Mouse (Mus musculus): ENCODE data around the gene Kprp. TPM values are rescaled to one million over a fixed set of nuclear protein-coding genes. Genes with fewer than 3 reads are reported as not detected.

The Kprp gene
- not detected for polyA plus RNA-seq (2017; shearing (Covaris generic))

GRCm38 (mm10) chr3:92827108-92827507 lies at the start of gene Kprp:
Gene Kprp (minus strand): TSS chr3:92827247.

GRCm38 (mm10) chr3:92870116-92870515 lies 43.1 kb upstream of the Kprp start, which contains the start of gene 2310050C09Rik:
Gene 2310050C09Rik (minus strand): TSS chr3:92870216.

GRCm38 (mm10) chr3:92851186-92851585 lies 24.1 kb upstream of the Kprp start, which contains the start of gene Lce1l:
Gene Lce1l (minus strand): TSS chr3:92851286.

GRCm38 (mm10) chr3:92807791-92808190 lies 19.3 kb downstream of the Kprp start, which contains the start of gene Lce1k:
Gene Lce1k (minus strand): TSS chr3:92807891.

GRCm38 (mm10) chr3:92790414-92790813 lies 36.6 kb downstream of the Kprp start, which contains the start of gene Lce1j:
Gene Lce1j (minus strand): TSS chr3:92790514.

GRCm38 (mm10) chr3:92778799-92779198 lies 48.2 kb downstream of the Kprp start, which contains the start of gene Lce1i:
Gene Lce1i (minus strand): TSS chr3:92778899.

Other genes with a start within 250 kb of the Kprp start
- not detected for gene Smcp, start 238.2 kb downstream of the Kprp start, polyA plus RNA-seq (2017; shearing (Covaris generic))
- gene 2210017I01Rik, start 219.8 kb downstream of the Kprp start, polyA plus RNA-seq (2017; shearing (Covaris generic)), result not detected
- gene Lce6a, start 205.6 kb downstream of the Kprp start, polyA plus RNA-seq (2017; shearing (Covaris generic)), result not detected
- gene Lce1a1, start 178.9 kb downstream of the Kprp start, polyA plus RNA-seq (2017; shearing (Covaris generic)), result not detected
- not detected for gene Lce1b, start 170.3 kb downstream of the Kprp start, polyA plus RNA-seq (2017; shearing (Covaris generic))
- not detected for gene Lce1a2, start 156.9 kb downstream of the Kprp start, polyA plus RNA-seq (2017; shearing (Covaris generic))
- gene Lce1c, start 148.0 kb downstream of the Kprp start, polyA plus RNA-seq (2017; shearing (Covaris generic)), result not detected
- not detected for gene Lce1d, start 140.0 kb downstream of the Kprp start, polyA plus RNA-seq (2017; shearing (Covaris generic))
- gene Lce1e, start 118.2 kb downstream of the Kprp start, polyA plus RNA-seq (2017; shearing (Covaris generic)), result not detected
- gene Lce1f, start 106.9 kb downstream of the Kprp start, polyA plus RNA-seq (2017; shearing (Covaris generic)), result not detected
- not detected for gene Gm38119, start 88.2 kb downstream of the Kprp start, polyA plus RNA-seq (2017; shearing (Covaris generic))
- gene Lce1g, start 74.9 kb downstream of the Kprp start, polyA plus RNA-seq (2017; shearing (Covaris generic)), result not detected
- not detected for gene Lce1h, start 62.2 kb downstream of the Kprp start, polyA plus RNA-seq (2017; shearing (Covaris generic))
- not detected for gene Lce1i, start 48.3 kb downstream of the Kprp start, polyA plus RNA-seq (2017; shearing (Covaris generic))
- not detected for gene Lce1j, start 36.7 kb downstream of the Kprp start, polyA plus RNA-seq (2017; shearing (Covaris generic))
- not detected for gene Lce1k, start 19.4 kb downstream of the Kprp start, polyA plus RNA-seq (2017; shearing (Covaris generic))
- gene Lce1l, start 24.0 kb upstream of the Kprp start, polyA plus RNA-seq (2017; shearing (Covaris generic)), result not detected
- gene 2310050C09Rik, start 43.0 kb upstream of the Kprp start, polyA plus RNA-seq (2017; shearing (Covaris generic)), result not detected
- gene Lce3a, start 99.0 kb upstream of the Kprp start, polyA plus RNA-seq (2017; shearing (Covaris generic)), result not detected
- gene Lce3b, start 105.7 kb upstream of the Kprp start, polyA plus RNA-seq (2017; shearing (Covaris generic)), result not detected
- gene Lce3c, start 117.2 kb upstream of the Kprp start, polyA plus RNA-seq (2017; shearing (Covaris generic)), result not detected
- gene Lce3d, start 130.1 kb upstream of the Kprp start, polyA plus RNA-seq (2017; shearing (Covaris generic)), result not detected
- not detected for gene Lce3e, start 139.8 kb upstream of the Kprp start, polyA plus RNA-seq (2017; shearing (Covaris generic))
- gene Lce3f, start 165.0 kb upstream of the Kprp start, polyA plus RNA-seq (2017; shearing (Covaris generic)), result not detected
- gene Crct1, start 188.4 kb upstream of the Kprp start, polyA plus RNA-seq (2017; shearing (Covaris generic)), result not detected
- not detected for gene Lce1m, start 191.8 kb upstream of the Kprp start, polyA plus RNA-seq (2017; shearing (Covaris generic))
- not detected for gene Gm4858, start 241.6 kb upstream of the Kprp start, polyA plus RNA-seq (2017; shearing (Covaris generic))

Measured in effector memory CD4-positive, alpha-beta T cell, adult 7 months (primary cell).